20 mouse cellular contexts compared by ENCODE assay signal in the genomic region with DNA sequence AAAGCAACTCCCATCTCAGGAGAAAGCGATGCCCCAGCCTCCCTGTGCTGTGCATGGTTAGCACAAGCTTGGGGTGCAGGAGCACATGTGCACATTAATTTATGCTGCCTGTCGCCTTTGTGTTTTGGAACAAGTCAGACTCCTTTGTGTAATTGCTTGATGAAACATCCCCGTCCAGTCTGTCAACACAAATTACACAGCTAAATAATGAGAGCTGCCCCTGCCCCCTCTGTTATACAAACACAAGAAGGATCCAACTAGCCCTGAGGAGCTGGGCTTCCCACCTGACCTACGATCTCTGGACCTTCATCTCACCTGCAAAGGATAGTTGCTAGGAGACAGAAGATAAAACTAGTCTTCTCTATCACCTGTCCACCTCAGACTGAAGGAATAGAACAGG.
DNase-seq lines count a peak whose midpoint lies in the region; ATAC-seq and TF ChIP-seq lines count a peak whose summit lies in the region.
"Had no signal": no experiment of that assay in that cellular context is flagged by ENCODE, and none has a peak within 500 bp of the region (broad histone marks: within the 10 kb centered on the region; RNA-seq: fewer than 3 reads in every experiment).

No protein-coding gene starts in this region.

- 27% methylated on average over 4 of the region's 4 CpGs for WGBS in intestine, embryonic 14.5 days
- WGBS in intestine, postnatal 0 days = 21% methylated on average over 4 of the region's 4 CpGs
- WGBS in hindbrain, embryonic 10.5 days = 51% methylated on average over 4 of the region's 4 CpGs

- no peaks in the 10 kb centered on the region for H3K4me1 ChIP-seq in intestine, embryonic 14.5 days (replicated peaks; ENCODE audit: control insufficient read depth, insufficient read depth, low read length)
- H3K4me1 ChIP-seq in intestine, postnatal 0 days (replicated peaks; ENCODE audit: control insufficient read depth, insufficient read depth, low read length) = no peaks in the 10 kb centered on the region
- peaks cover 8% of the 10 kb centered on the region for H3K4me1 ChIP-seq in hindbrain, embryonic 10.5 days (replicated peaks)
- H3K4me1 ChIP-seq: heart, embryonic 15.5 days had no signal

- no peak for TF ChIP-seq POLR2A in brain, embryonic 14.5 days (IDR thresholded peaks at IDR 0.05; ENCODE audit: borderline replicate concordance, extremely low read depth, insufficient read depth, insufficient read length, poor library complexity, severe bottlenecking)

- H3K9me3 ChIP-seq in intestine, embryonic 14.5 days (ENCODE audit: control insufficient read depth, low read length) = no peaks in the 10 kb centered on the region
- H3K9me3 ChIP-seq in intestine, postnatal 0 days (ENCODE audit: control insufficient read depth) = no peaks in the 10 kb centered on the region
- H3K9me3 ChIP-seq in hindbrain, embryonic 10.5 days = no peaks in the 10 kb centered on the region
- H3K9me3 ChIP-seq: embryonic facial prominence, embryonic 10.5 days; heart, embryonic 15.5 days; hindbrain, embryonic 15.5 days had no signal

- H3K4me3 ChIP-seq in intestine, embryonic 14.5 days (ENCODE audit: low read depth, low read length) = no peak overlapping the region
- H3K4me3 ChIP-seq in intestine, postnatal 0 days (ENCODE audit: low read depth, low read length) = no peak overlapping the region
- H3K4me3 ChIP-seq in hindbrain, embryonic 10.5 days = no peak overlapping the region
- H3K4me3 ChIP-seq: embryonic facial prominence, embryonic 10.5 days; erythroblast, embryonic 14.5 days; heart, embryonic 15.5 days; hindbrain, embryonic 15.5 days; myocyte had no signal

- no peak overlapping the region for H3K4me2 ChIP-seq in intestine, embryonic 14.5 days (ENCODE audit: low read length)
- no peak overlapping the region for H3K4me2 ChIP-seq in intestine, postnatal 0 days (replicated peaks; ENCODE audit: low read depth)
- H3K4me2 ChIP-seq: heart, embryonic 15.5 days; hindbrain, embryonic 15.5 days; liver, embryonic 11.5 days; lung, embryonic 14.5 days had no signal

- H3K27ac ChIP-seq in intestine, embryonic 14.5 days (ENCODE audit: low read depth) = no peak overlapping the region
- H3K27ac ChIP-seq in intestine, postnatal 0 days (ENCODE audit: low read depth, low read length) = no peak overlapping the region
- H3K27ac ChIP-seq in hindbrain, embryonic 10.5 days = peak overlapping the region; percentile 35; the same call in 1 of the 2 replicates
- H3K27ac ChIP-seq: embryonic facial prominence, embryonic 10.5 days; heart, embryonic 15.5 days; hindbrain, embryonic 15.5 days; macrophage had no signal

- ATAC-seq in intestine, embryonic 14.5 days (replicated peaks; ENCODE audit: low FRiP score, low TSS enrichment, low read depth) = 0 out of 2 replicates have a peak, but pooled peaks have one; percentile 40
- ATAC-seq in intestine, postnatal 0 days = no peak

- no peak for TF ChIP-seq CTCF in intestine, postnatal 0 days (IDR thresholded peaks at IDR 0.05; ENCODE audit: low read depth)
- TF ChIP-seq CTCF in brain, embryonic 14.5 days (IDR thresholded peaks at IDR 0.05; ENCODE audit: borderline replicate concordance, extremely low read depth, insufficient read depth, insufficient read length) = no peak

- H3K9ac ChIP-seq in intestine, embryonic 14.5 days (ENCODE audit: low read length) = no peak overlapping the region
- H3K9ac ChIP-seq in intestine, postnatal 0 days (ENCODE audit: low read depth, low read length) = no peak overlapping the region
- H3K9ac ChIP-seq: heart, embryonic 15.5 days; hindbrain, embryonic 15.5 days; lung, embryonic 14.5 days had no signal

- no peaks in the 10 kb centered on the region for H3K36me3 ChIP-seq in intestine, embryonic 14.5 days (ENCODE audit: control insufficient read depth, insufficient read depth, low read length)
- H3K36me3 ChIP-seq in intestine, postnatal 0 days (ENCODE audit: control insufficient read depth, insufficient read depth) = no peaks in the 10 kb centered on the region
- H3K36me3 ChIP-seq in hindbrain, embryonic 10.5 days = no peaks in the 10 kb centered on the region
- H3K36me3 ChIP-seq: embryonic facial prominence, embryonic 10.5 days; heart, embryonic 15.5 days; hindbrain, embryonic 15.5 days had no signal

- H3K27me3 ChIP-seq in intestine, embryonic 14.5 days (replicated peaks; ENCODE audit: control insufficient read depth, insufficient read depth, low read length) = no peaks in the 10 kb centered on the region
- H3K27me3 ChIP-seq in intestine, postnatal 0 days (replicated peaks; ENCODE audit: control insufficient read depth, insufficient read depth, low read length) = no peaks in the 10 kb centered on the region
- no peaks in the 10 kb centered on the region for H3K27me3 ChIP-seq in hindbrain, embryonic 10.5 days (ENCODE audit: insufficient read depth, poor library complexity, severe bottlenecking)
- H3K27me3 ChIP-seq: heart, embryonic 15.5 days; hindbrain, embryonic 15.5 days had no signal

- peak; percentile 54 for DNase-seq in intestine, embryonic 14.5 days (ENCODE audit: low spot score)
- peak; percentile 60 for DNase-seq in brain, embryonic 14.5 days (ENCODE audit: low read depth)
- DNase-seq in hindbrain, embryonic 10.5 days (ENCODE audit: low spot score) = no peak
- peak; percentile 4 for DNase-seq in mesoderm, embryonic 11.5 days (ENCODE audit: low read depth, low spot score)
- no peak for DNase-seq in thymus, postnatal 36 days
- DNase-seq in urinary bladder, postnatal 14 days (ENCODE audit: low spot score) = no peak
- DNase-seq: adrenal gland, postnatal 10 days; cerebellum, adult 8-10 months; heart, adult 18-20 months; kidney, postnatal 36 days; lung, embryonic 14.5 days; right cerebral cortex, postnatal 14 days had no signal

Comparison
In these comparisons a context has a peak if more than half of its experiments do, and no peak if none do; other contexts are left out.
1. DNase-seq: peak in intestine, embryonic 14.5 days (single experiment), brain, embryonic 14.5 days (single experiment) and mesoderm, embryonic 11.5 days (single experiment); none in hindbrain, embryonic 10.5 days (single experiment), thymus, postnatal 36 days (0 of 2) and urinary bladder, postnatal 14 days (single experiment).